Mouse (Mus musculus): ENCODE results near the gene Nuak2.
"Not testable (repeated sequence)": the region's sequence is repeated elsewhere in the genome, so short reads cannot be mapped to it uniquely, and the experiment has no call there.

Gene Nuak2

GRCm38 (mm10) chr1:132328565-132328964 is 12.6 kb downstream of the Nuak2 start:
- DNase-seq: peak; percentile 85

- no peak for DNase-seq
Observed at GRCm38 (mm10) chr1:132329656-132330055, 13.7 kb downstream of the Nuak2 start.

GRCm38 (mm10) chr1:132330397-132330796 is 14.5 kb downstream of the Nuak2 start:
- peak; percentile 36 for DNase-seq

GRCm38 (mm10) chr1:132331283-132331682 is 15.4 kb downstream of the Nuak2 start:
- no peak for DNase-seq

GRCm38 (mm10) chr1:132333201-132333600 is 17.3 kb downstream of the Nuak2 start:
- DNase-seq: no peak

- peak; percentile 96 for DNase-seq
Observed at GRCm38 (mm10) chr1:132333675-132334141, 17.8 kb downstream of the Nuak2 start.

GRCm38 (mm10) chr1:132334178-132334801 is 18.4 kb downstream of the Nuak2 start:
- no peak for DNase-seq

GRCm38 (mm10) chr1:132335378-132335965 is 19.5 kb downstream of the Nuak2 start:
- peak; percentile 79 for DNase-seq

- no peak for DNase-seq
Observed at GRCm38 (mm10) chr1:132336921-132337320, 21.0 kb downstream of the Nuak2 start.

- peak; percentile 84 for DNase-seq
Observed at GRCm38 (mm10) chr1:132338027-132338660, 22.2 kb downstream of the Nuak2 start.

GRCm38 (mm10) chr1:132341731-132342501 is 26.0 kb downstream of the Nuak2 start:
- DNase-seq: peak; percentile 77

GRCm38 (mm10) chr1:132342518-132342917 is 26.6 kb downstream of the Nuak2 start:
- no peak for DNase-seq

GRCm38 (mm10) chr1:132343191-132343590 is 27.3 kb downstream of the Nuak2 start:
- DNase-seq: no peak

- no peak for DNase-seq
Observed at GRCm38 (mm10) chr1:132343656-132344055, 27.7 kb downstream of the Nuak2 start.

GRCm38 (mm10) chr1:132345514-132345913 is 29.6 kb downstream of the Nuak2 start:
- no peak for DNase-seq

GRCm38 (mm10) chr1:132346134-132346851 is 30.4 kb downstream of the Nuak2 start:
- DNase-seq: peak; percentile 49

- no peak for DNase-seq
Observed at GRCm38 (mm10) chr1:132346951-132347350, 31.0 kb downstream of the Nuak2 start.

GRCm38 (mm10) chr1:132348401-132348800 is 32.5 kb downstream of the Nuak2 start:
- DNase-seq: no peak

GRCm38 (mm10) chr1:132349049-132349448 is 33.1 kb downstream of the Nuak2 start:
- DNase-seq: peak; percentile 53

GRCm38 (mm10) chr1:132349601-132350000 is 33.7 kb downstream of the Nuak2 start:
- not testable (repeated sequence) for DNase-seq

- DNase-seq: no peak
Observed at GRCm38 (mm10) chr1:132351058-132351457, 35.1 kb downstream of the Nuak2 start.

- no peak for DNase-seq
Observed at GRCm38 (mm10) chr1:132353389-132353788, 37.5 kb downstream of the Nuak2 start.

- DNase-seq: no peak
Observed at GRCm38 (mm10) chr1:132354234-132354633, 38.3 kb downstream of the Nuak2 start.
